Mouse (Mus musculus) brain, adult 2 months (tissue): ENCODE measurements at regions not wholly inside any gene's neighbourhood (a gene's known extent, or its start where the extent isn't known, plus 50 kb on each side); places are given as distances from the start of the nearest gene placed in this dataset.
A peak's percentile ranks its signal among the peaks of the same experiment; 100 is the strongest.

Experiments used
- DNase-seq: peaks from one replicate; pipeline ENCODE4 v3.0.0; 2011; ENCODE audit warnings: low read depth, low spot score

DNA sequence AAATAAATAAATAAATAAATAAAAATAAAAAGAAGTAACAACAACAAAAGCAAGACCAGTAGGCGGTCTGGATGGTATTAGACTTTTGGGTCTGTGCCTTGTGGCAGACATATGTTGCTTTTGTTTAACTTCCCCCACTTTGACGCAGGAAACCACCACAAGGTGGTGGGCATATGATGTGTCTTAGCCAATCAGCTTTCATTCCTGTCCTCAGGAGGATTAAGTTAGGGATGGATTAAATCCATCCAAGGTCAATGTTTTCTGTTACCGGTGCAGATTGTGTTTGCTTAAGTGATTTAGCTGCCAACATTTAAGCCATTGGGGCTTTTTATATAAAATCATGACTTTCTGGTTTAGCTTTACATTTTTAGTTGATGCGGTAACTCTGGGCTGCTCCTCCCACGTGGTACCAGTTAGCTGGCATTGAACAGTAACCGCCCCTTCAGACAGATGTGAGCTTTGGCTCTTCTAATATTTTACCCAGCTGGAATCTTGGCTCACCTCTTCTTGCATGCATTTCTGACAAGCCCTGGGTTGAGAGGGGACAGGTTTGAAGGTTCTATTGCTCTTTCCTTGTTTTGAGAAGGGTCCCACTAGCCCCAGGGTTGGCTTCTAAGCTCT, 121.0 kb upstream of the Xylt1 start:
- DNase-seq, result peak; percentile 54

DNA sequence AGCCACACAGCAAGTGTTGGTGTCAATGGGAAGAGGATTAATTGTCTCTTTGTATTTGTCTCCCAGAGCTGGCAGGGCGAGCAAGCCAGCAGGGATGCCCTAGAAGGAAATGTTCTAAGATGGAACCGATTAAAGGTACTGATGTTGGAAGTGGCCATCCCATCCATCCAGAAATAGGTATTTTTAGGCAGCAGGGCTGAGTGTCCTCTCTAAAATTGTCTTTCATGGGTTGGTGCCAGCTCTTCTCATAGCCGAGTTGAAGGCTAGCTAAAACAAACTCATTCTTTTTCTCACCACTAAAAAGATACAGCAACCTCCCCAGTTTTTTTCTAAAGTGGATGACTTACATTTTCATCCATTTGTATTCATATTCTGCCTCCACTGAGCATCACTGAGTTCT, 120.2 kb upstream of the Xylt1 start:
- peak; percentile 76 for DNase-seq

DNA sequence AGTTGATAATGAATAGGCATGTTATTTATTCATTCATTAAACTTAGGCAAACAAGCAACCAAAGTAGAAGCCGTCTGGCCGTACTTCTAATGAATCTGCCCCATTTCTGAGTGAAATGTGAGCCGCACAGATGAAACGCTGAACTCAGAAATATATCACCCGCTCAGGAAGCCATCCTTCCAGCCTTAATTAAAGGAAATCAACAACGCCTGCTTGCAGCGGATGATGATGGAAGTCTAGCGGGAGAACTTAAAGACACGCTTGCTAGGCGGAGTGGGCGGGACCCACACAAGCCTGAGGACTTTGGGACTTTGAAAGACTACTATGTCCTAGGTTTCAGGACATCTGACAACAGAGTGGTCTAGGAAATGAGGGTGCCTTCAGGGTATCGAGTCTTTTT, 117.7 kb upstream of the Xylt1 start:
- no peak for DNase-seq

DNA sequence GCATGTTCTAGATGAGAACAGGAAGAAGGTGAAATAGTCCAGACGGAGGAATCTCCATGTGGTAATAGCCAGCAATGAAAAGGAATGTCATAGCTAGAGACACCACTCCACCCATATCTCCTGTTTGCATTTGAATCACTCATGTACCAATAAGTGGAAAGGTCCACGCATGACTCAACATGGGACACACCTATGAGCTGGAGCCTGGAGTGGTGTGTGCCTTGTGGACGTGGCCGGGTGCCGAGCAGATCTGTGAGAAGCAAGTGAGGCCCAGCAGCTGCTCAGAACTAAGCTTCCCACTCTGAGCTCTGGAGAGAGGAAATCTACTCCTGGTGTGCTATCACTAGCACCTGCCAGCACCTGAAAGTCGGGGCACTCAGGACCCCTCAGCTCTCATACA, 116.4 kb upstream of the Xylt1 start:
- peak; percentile 25 for DNase-seq

DNA sequence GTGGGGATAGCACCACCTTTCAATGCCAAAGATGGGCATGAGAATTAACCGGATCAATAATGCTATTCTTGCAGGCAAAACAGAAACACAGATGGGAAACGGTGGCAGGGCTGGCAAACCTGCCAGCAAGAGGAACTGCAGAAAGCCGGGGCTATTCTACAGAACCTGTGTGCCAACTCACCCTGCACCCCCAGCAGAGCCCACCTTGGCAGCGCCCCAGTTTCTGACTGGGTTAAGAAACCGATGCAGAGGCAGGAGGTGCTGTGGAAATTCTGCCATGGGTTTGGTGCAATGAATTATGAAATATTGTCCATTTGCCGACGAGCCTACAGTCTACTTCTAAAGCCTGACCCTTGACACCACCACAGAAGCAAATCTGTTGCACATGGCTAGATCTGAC, 112.7 kb upstream of the Xylt1 start:
- DNase-seq, result no peak

DNA sequence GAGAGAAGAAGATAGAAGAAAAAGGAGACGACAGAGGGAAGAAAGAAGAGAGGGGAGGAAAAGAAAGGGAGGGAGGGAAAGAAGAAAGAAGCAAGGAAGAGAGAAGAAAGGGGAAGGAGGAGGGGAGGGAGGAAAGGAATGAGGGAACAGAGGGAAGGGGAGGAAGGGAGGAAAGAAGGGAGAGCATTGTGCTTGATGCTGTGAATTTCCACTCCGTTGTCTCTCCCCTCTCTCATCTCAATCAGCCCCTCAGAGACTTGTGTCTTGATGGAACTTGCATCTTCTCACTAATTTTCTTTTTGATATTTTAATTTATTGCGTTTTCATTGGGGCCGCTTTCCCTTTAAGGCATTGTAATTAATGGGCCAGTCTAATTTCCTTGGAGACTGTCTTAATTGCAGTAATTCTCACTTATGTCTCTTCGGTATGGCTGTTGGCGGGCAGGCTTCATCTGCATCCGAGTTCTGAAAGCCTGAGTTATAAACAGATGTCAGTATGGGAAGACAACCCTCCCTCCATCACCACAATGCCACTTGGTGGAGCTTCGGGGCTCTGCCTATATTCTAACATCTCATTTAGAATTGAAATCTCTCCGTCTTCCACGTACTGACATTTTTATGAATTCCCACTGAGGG, 111.4 kb upstream of the Xylt1 start:
- no peak for DNase-seq

DNA sequence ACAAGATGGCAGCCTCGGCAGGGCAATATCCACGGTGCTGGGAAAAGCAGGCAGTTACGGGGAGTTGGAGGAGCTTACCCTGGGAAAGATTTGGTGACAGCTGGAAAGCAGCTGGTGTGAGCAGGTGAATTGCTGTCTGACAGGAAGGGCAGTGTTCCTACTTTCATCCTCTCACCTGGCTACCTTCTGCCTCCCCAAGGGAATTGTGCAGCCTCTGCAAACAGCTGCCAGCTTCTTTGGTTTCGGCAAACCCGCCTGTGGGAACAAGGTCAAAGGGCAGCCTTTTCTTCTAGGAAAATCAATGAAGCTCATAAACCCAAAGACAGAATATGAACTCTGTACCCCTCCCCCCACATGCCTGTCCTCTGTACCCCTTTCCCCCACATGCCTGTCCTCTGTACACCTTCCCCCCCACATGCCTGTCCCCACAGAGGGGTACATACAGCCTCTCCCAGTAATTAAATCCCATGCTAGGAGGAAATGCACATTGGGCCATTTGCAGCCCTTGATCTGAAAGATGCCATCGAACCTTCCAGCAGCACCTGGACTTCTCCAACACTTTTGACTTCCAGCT, 102.3 kb upstream of the Xylt1 start:
- no peak for DNase-seq

DNA sequence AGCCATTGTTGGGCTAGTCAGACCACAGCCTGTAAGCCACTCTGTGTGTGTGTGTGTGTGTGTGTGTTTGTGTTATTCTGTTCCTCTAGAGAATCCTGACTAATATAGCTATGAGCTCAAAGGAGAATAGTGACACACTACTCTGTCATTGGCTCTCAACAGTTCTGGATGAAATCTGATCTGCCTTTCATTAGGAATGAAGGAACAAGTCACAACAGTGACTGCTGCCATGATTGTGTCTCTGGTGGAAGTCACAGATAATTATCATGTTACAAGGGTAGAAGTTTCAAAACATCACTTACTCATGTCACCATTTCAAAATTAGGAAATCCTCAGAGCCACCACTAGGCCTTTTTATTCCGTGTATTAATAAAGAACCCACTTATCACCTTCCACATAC, 98.6 kb upstream of the Xylt1 start:
- DNase-seq, result no peak

DNA sequence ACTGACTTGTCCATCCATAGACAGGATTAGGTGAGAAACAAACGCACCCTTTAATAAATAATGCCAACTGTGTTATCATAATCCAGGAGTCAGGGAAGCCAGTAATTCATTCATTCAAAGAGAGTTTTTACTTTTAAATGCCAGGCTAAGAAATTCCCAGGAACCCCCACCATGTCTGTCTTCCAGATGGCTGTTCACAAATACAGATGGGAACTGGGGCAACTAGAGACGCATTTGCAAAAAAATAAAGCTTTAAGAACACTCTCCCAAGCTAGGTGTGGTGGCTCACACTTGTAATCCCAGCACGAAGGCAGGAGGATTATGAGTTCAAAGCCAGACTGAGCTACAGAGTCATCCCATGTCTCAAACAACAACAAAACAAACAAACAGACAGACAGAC, 95.6 kb upstream of the Xylt1 start:
- peak; percentile 61 for DNase-seq

DNA sequence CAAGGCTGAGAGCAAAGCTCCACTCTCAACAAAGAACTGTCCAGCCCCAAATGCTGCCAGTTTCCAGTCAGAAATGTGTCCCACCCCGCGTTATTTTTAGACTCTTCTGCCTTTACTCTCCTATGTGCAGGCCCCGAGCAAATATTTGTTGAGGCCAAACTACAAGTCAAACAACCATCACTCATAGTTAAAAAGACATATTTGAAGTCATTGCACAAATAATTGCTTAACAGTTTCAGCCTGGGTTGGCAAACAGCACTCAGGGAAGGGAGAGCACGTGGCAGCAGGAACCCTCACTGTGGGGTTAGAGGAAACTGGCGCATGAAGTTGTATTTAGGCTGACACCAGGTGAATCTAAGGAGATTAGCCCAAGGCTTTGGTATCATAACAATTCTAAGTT, 94.8 kb upstream of the Xylt1 start:
- DNase-seq, result no peak

DNA sequence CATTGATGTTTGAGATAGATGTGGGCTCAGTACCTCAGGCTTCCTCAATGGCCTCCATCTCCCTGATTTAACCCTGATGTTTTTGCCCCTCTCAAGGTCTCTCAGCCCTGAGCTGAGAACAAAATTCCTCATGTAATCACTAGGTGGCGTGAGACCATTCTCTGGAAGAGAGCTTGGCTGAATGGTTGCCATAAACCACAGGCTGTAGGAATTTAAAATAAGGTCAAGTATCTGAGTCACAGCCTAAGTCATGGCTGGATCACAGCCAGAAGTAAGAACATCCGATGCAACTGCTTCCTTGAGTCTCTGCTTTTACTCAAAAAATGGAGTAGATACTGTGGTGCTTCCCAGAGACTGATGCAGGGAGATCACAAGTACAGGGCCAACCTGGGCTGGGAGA, 77.1 kb upstream of the Xylt1 start:
- DNase-seq, result peak; percentile 84

DNA sequence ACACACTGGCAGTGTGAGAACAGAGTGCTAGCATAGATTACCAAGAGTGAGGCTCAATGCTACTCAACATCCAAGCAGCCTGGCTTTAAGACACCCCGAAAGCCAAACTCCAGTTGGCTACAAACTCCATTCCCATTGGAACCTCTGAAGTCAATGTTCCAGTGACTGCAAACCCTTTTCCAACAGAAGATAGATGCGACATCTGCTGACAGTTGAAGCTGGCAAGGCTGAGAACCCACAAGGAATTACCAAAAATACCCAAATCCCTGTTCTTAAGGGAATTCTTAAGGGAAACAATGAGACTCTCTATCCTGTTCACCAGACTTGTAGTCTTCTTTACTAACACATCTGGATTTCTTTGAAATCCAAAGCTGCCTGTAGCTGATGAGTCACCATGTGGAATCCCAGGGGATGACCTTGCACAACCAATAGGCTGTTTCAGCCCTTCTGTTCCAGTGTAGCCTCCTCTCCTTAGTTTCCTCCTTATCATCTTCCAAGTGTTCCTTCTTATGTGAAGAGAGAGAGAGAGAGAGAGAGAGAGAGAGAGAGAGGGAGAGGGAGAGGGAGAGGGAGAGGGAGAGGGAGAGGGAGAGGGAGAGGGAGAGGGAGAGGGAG, 70.1 kb upstream of the Xylt1 start:
- peak; percentile 52 for DNase-seq

DNA sequence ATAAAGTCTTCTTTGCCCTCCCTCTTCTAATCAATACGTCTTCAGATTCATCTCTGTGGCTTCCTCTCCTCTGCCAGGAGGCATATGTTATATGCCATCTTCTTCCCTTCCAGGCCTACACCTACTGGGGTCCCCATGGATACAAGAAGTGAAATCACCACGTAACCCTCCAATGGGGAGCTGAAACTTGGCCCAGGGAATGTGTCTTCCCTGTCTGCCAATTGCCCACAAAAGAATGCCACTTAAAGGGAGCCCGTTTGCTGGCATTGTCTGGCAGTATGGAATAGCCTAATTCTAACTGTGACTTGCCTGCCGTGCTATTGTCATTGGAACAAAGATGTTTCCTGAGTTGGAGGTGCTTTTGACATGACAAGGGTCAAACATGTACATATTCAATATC, 69.5 kb upstream of the Xylt1 start:
- DNase-seq, result no peak

DNA sequence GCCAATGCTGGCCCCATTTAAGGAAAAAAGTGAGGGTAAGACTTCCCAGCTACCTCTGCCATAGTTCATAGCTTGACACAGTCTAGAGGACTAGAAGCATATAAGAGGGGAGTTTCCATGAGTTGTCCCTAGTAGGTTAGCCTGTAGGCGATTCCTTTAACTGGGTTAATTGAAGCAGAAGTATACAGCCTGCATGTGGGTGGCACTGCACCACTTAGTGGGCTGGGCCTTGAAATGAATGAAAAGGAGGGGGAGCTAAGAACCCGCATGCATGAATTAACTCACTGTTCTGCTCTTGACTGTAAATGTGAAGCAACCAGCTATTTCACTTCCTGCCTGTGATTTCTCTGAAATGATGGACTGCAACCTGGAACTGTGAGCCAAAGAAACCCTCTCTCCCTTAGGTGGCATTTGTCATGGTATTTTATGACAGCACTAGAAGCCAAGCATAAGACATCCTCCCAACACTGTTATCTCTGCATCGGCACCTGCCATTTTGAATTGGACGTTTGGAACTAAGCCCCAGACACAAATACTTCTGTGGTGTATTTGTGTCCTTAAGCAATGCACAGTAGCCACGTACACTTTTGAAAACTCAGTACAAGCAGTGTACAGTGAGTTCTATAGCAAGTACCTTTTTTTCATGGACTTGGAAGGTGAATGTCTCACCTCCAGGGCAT, 64.5 kb upstream of the Xylt1 start:
- DNase-seq, result peak; percentile 40

DNA sequence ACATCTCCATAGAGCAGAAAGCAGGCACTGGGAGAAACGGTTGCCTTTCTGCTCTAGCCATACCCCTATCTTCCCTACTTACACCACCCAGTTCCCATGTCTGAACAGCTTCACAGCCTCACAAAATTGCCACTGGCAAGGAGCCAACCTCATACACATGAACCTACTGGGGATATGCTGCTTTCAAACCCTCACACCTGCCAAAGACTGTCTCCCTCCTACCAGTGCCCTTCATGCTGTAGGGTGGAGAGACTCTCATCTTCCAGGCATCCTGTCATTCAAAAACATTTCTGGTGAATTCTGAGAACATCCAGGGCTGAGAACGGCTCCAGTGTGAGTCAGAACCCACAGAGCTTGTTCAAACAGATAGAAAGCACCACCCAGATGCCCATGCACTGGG, 63.4 kb upstream of the Xylt1 start:
- DNase-seq, result peak; percentile 75

DNA sequence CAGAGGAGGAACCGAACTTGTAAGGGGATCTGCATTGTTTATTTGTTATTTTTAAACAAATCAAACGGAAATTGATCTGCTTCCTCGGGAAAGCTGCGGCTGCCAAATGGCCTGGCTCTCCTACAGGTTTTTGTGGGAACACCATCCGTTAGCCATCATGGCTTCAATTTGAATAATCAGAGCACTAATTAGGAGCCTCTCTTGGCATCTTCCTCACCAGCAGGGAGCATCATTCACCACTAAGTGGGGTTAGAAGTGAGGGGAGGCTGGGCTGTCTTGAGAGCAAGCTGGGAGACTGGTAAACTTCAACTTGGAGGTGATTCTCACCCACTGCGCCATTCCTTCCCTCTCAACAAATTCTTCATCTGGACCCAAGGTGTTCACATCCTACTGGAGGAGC, 60.2 kb upstream of the Xylt1 start:
- no peak for DNase-seq
